8 mouse cellular contexts compared by ENCODE assay signal in the genomic region with DNA sequence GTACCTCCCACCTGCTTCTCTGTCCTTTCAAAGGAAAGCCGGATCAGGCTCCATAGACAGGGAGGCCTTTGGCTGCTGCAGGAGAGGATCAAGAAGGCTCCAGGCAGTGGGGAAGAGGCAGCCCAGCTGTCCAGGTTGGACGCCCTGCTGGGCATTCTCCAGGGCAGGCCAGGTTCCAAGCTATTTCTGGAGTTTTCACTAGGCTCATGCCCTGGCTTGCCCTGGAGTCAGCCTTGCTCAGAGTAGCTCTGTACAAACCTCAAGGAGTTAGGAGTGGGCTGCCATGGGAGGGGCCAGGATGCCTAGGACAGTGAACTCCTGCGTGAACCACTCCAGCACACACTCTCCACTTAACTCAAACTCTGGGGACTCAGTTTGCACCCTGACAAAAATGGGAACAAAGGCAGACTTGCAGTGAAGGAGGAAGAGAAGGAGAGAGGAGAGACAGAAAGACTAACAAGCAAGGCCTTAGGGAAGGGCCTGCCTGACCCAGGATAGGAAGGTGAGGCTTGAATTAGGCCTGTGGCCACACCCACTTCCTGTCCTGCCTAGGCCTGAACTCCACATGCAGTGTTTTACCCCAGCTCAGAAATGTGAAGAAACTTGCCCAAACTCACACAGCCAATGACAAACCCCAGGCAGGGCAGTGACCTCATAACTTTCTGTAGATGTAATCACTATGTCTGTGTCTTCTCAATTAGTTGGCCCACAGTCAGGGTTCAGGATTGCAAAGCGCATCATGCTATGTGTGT. TPM values are rescaled to one million over a fixed set of nuclear protein-coding genes. Genes with fewer than 3 reads are reported as not detected.
A peak's percentile ranks its signal among the peaks of the same experiment; 100 is the strongest.
DNase-seq lines count a peak whose midpoint lies in the region; ATAC-seq and TF ChIP-seq lines count a peak whose summit lies in the region.

No protein-coding gene starts in this region.

- no peaks in the 10 kb centered on the region for H3K9me3 ChIP-seq in midbrain, embryonic 10.5 days (replicated peaks)
- no peaks in the 10 kb centered on the region for H3K9me3 ChIP-seq in midbrain, embryonic 16.5 days (replicated peaks; ENCODE audit: control insufficient read depth, low read length, poor library complexity, severe bottlenecking)
- no peaks in the 10 kb centered on the region for H3K9me3 ChIP-seq in heart, postnatal 0 days (replicated peaks; ENCODE audit: control insufficient read depth, low read length)

- peak overlapping the region; percentile 89; the same call in 1 of the 2 replicates for H3K4me3 ChIP-seq in midbrain, embryonic 10.5 days
- no peak overlapping the region for H3K4me3 ChIP-seq in midbrain, embryonic 16.5 days (ENCODE audit: low read depth, low read length)
- no peak overlapping the region for H3K4me3 ChIP-seq in heart, postnatal 0 days (ENCODE audit: low read depth, low read length)

- H3K9ac ChIP-seq in midbrain, embryonic 16.5 days (ENCODE audit: low read depth, low read length) = no peak overlapping the region
- H3K9ac ChIP-seq in heart, postnatal 0 days (replicated peaks; ENCODE audit: low read depth, low read length) = no peak overlapping the region

- peaks cover 72% of the 10 kb centered on the region for H3K4me1 ChIP-seq in midbrain, embryonic 10.5 days
- peaks cover 23% of the 10 kb centered on the region for H3K4me1 ChIP-seq in midbrain, embryonic 16.5 days (ENCODE audit: control insufficient read depth, insufficient read depth, low read length)
- peaks cover 31% of the 10 kb centered on the region for H3K4me1 ChIP-seq in heart, postnatal 0 days (ENCODE audit: control insufficient read depth, insufficient read depth)

- ATAC-seq in midbrain, embryonic 16.5 days = no peak
- no peak for ATAC-seq in heart, postnatal 0 days (ENCODE audit: insufficient read depth, low read depth)
- no peak for ATAC-seq in monocyte, adult 5-6 weeks (replicated peaks; ENCODE audit: insufficient number of reproducible peaks, low FRiP score, low TSS enrichment, poor library complexity, severe bottlenecking)
- no peak for ATAC-seq in inflammation-experienced regulatory T-cells, adult 6 months

- H3K36me3 ChIP-seq in midbrain, embryonic 10.5 days = peaks cover 25% of the 10 kb centered on the region
- no peaks in the 10 kb centered on the region for H3K36me3 ChIP-seq in midbrain, embryonic 16.5 days (ENCODE audit: control insufficient read depth, insufficient read depth, low read length)
- H3K36me3 ChIP-seq in heart, postnatal 0 days (replicated peaks; ENCODE audit: control insufficient read depth, insufficient read depth, low read length) = no peaks in the 10 kb centered on the region

- 92% methylated on average over 4 of the region's 4 CpGs for WGBS in midbrain, embryonic 10.5 days
- WGBS in midbrain, embryonic 16.5 days = 83% methylated on average over 4 of the region's 4 CpGs
- 74% methylated on average over 4 of the region's 4 CpGs for WGBS in heart, postnatal 0 days

- no peak for TF ChIP-seq CTCF in heart, postnatal 0 days (IDR thresholded peaks at IDR 0.05; ENCODE audit: low read depth)

- no peak overlapping the region for H3K4me2 ChIP-seq in midbrain, embryonic 16.5 days (ENCODE audit: low read length)
- peak overlapping the region; percentile 95; the same call in 1 of the 2 replicates for H3K4me2 ChIP-seq in heart, postnatal 0 days (ENCODE audit: low read depth, low read length)

- TF ChIP-seq EP300 in heart, postnatal 0 days (IDR thresholded peaks at IDR 0.05; ENCODE audit: low read depth) = no peak

- H3K27ac ChIP-seq in midbrain, embryonic 10.5 days (replicated peaks) = peak overlapping the region; percentile 67
- no peak overlapping the region for H3K27ac ChIP-seq in midbrain, embryonic 16.5 days (ENCODE audit: low read length)
- no peak overlapping the region for H3K27ac ChIP-seq in heart, postnatal 0 days (ENCODE audit: low read depth)

- no peak for DNase-seq in midbrain, embryonic 10.5 days (ENCODE audit: low spot score)
- DNase-seq in cerebellum, adult 8-10 months = peak; percentile 76
- DNase-seq in heart, postnatal 0 days (ENCODE audit: low spot score) = no peak
- DNase-seq in lung, postnatal 36 days = peak; percentile 60
- no peak for DNase-seq in yolk sac, embryonic 10.5 days (ENCODE audit: low spot score)

- peaks cover 30% of the 10 kb centered on the region for H3K27me3 ChIP-seq in midbrain, embryonic 10.5 days (ENCODE audit: low read depth, poor library complexity, severe bottlenecking)
- H3K27me3 ChIP-seq in midbrain, embryonic 16.5 days (ENCODE audit: control insufficient read depth, insufficient read depth, low read depth, low read length) = no peaks in the 10 kb centered on the region
- peaks cover 11% of the 10 kb centered on the region for H3K27me3 ChIP-seq in heart, postnatal 0 days (ENCODE audit: control insufficient read depth, insufficient read depth, low read length)

RNA-seq across cellular contexts. Expression of a gene that starts 2.2 kb away (rescaled TPM):
- polyA plus RNA-seq in midbrain, embryonic 10.5 days (2016; fragmentation: Nextera tagmentation; extraction: Ambion mirVana) = 79.8 and 108 TPM in 2 replicates
- 57.5 and 59.1 TPM in 2 replicates for polyA plus RNA-seq in midbrain, embryonic 16.5 days (2015; fragmentation: Nextera tagmentation; extraction: Ambion mirVana)
- total RNA-seq in heart, postnatal 0 days (2014; rRNA removed; ENCODE audit: low replicate concordance) = 3.0 and 11.7 TPM in 2 replicates
- 5.7 and 6.2 TPM in 2 replicates for polyA plus RNA-seq in heart, postnatal 0 days (2015; fragmentation: Nextera tagmentation; extraction: Ambion mirVana)
- total RNA-seq in monocyte, adult 5-6 weeks (2017) = 0.64 to 5.5 TPM (median 3.1 TPM) in 3 replicates
- polyA plus RNA-seq in inflammation-experienced regulatory T-cells, adult 6 months (2017; shearing (Covaris generic)) = 10 to 100 TPM; 16.4 to 27.4 (median 18.3) TPM

RNA-seq across cellular contexts. Expression of a gene that starts 18.4 kb away (rescaled TPM):
- 0.81 and 0.87 TPM in 2 replicates for polyA plus RNA-seq in midbrain, embryonic 10.5 days (2016; fragmentation: Nextera tagmentation; extraction: Ambion mirVana)
- 1.0 and 1.4 TPM in 2 replicates for polyA plus RNA-seq in midbrain, embryonic 16.5 days (2015; fragmentation: Nextera tagmentation; extraction: Ambion mirVana)
- 6.6 TPM in 1 of 2 replicates, not detected in the other for total RNA-seq in heart, postnatal 0 days (2014; rRNA removed; ENCODE audit: low replicate concordance)
- polyA plus RNA-seq in heart, postnatal 0 days (2015; fragmentation: Nextera tagmentation; extraction: Ambion mirVana) = 0.44 and 0.68 TPM in 2 replicates
- 3.0 to 4.9 TPM (median 3.5 TPM) in 3 replicates for total RNA-seq in monocyte, adult 5-6 weeks (2017)
- 10 to 100 TPM in 1 of 3 experiments, 1 to 10 TPM in 2; 5.3 to 16.5 (median 8.9) TPM for polyA plus RNA-seq in inflammation-experienced regulatory T-cells, adult 6 months (2017; shearing (Covaris generic))

Comparison
In these comparisons a context has a peak if more than half of its experiments do, and no peak if none do; other contexts are left out.
1. DNase-seq: peak in cerebellum, adult 8-10 months (single experiment) and lung, postnatal 36 days (single experiment); none in midbrain, embryonic 10.5 days (single experiment), heart, postnatal 0 days (single experiment) and yolk sac, embryonic 10.5 days (single experiment).